Mouse (Mus musculus) cerebellum, adult 2 months (tissue): Measurements from ENCODE around the gene Il22. TPM values are rescaled to one million over a fixed set of nuclear protein-coding genes. Genes with fewer than 3 reads are reported as not detected.
"Not testable (repeated sequence)": the region's sequence is repeated elsewhere in the genome, so short reads cannot be mapped to it uniquely, and the experiment has no call there.

ENCODE experiments used
- DNase-seq, 2 experiments: peaks; one replicate each; pipeline ENCODE4 v3.0.0; 2021
- H3K27ac ChIP-seq: fragments of 200-500 bp; 2 replicates; pipeline ENCODE4 v1.5.1; 2012; ENCODE audit warnings: low read length, control low read depth, inconsistent platforms; ENCODE audit not compliant: insufficient read depth
- H3K27me3 ChIP-seq: fragments of 200-500 bp; 2 replicates; pipeline ENCODE4 v1.6.1; 2012; ENCODE audit warnings: inconsistent platforms, mild to moderate bottlenecking, low read length, moderate library complexity; ENCODE audit not compliant: control insufficient read depth, insufficient read depth
- H3K4me1 ChIP-seq: fragments of 200-500 bp; 2 replicates; pipeline ENCODE4 v1.6.1; 2011; ENCODE audit warnings: low read length; ENCODE audit not compliant: control insufficient read depth, insufficient read depth
- H3K4me3 ChIP-seq: fragments of 200-500 bp; replicated peaks from 2 replicates; pipeline ENCODE3; 2011; ENCODE audit warnings: mild to moderate bottlenecking, low read depth, low read length, control low read depth; ENCODE audit not compliant: insufficient read depth
- CTCF ChIP-seq: fragments of 200-500 bp; IDR thresholded peaks from 2 replicates; pipeline ENCODE4 v1.5.1; 2011; ENCODE audit warnings: low read depth, mild to moderate bottlenecking, control low read depth, low read length, moderate library complexity, borderline replicate concordance; ENCODE audit not compliant: insufficient read depth
- POLR2A ChIP-seq: fragments of 200-500 bp; IDR thresholded peaks from 2 replicates; pipeline ENCODE4 v1.6.1; 2011; ENCODE audit warnings: low read length, control low read depth, borderline replicate concordance; ENCODE audit not compliant: insufficient read depth
- WGBS: fragments of 180-500 bp; shearing (Covaris S2); methylation state at CpG from one replicate; pipeline ENCODE4 v1.1.7; 2018; 5-methylcytosine and 5-hydroxymethylcytosine counted together
- polyA plus RNA-seq: library from polyadenylated mRNA; depleted of rRNA; stranded (reverse); fragments of >200 nt; gene quantifications from 2 replicates; pipeline ENCODE4 v1.2.3, GENCODE M21; 2012; rRNA removed

Gene Il22
- polyA plus RNA-seq: 5.7 and 6.2 TPM in 2 replicates

- no peak for TF ChIP-seq CTCF
- no peak for TF ChIP-seq POLR2A
- H3K27me3 ChIP-seq: no peaks in the 10 kb centered on the region
- no peak for DNase-seq
- H3K27ac ChIP-seq: no peak within 1 kb of the TSS
- 96% methylated on average over 4 of the region's 4 CpGs for WGBS
- no peak within 1 kb of the TSS for H3K4me3 ChIP-seq
- H3K4me1 ChIP-seq: no peaks in the 10 kb centered on the region
These were observed at the start of gene Il22 for GRCm38 (mm10) chr10:118204642-118205041. Gene Il22 (plus strand): TSS chr10:118204942.

- DNase-seq: no peak
- no peaks in the 10 kb centered on the region for H3K27me3 ChIP-seq
- H3K4me1 ChIP-seq: no peaks in the 10 kb centered on the region
- TF ChIP-seq CTCF: no peak
- no peak for TF ChIP-seq POLR2A
- H3K27ac ChIP-seq: no peak overlapping the region
- H3K4me3 ChIP-seq: no peak overlapping the region
These were observed 48.8 kb upstream of the Il22 start for GRCm38 (mm10) chr10:118155932-118156331.

- Histone ChIP-seq H3K4me3 (no peak overlapping the region), H3K27me3 (no peaks in the 10 kb centered on the region), H3K4me1 (no peaks in the 10 kb centered on the region), H3K27ac (no peak overlapping the region)
- TF ChIP-seq CTCF: no peak
- no peak for TF ChIP-seq POLR2A
- DNase-seq: no peak
- WGBS: 50% methylated on average over 2 of the region's 2 CpGs
These were observed 43.6 kb upstream of the Il22 start for GRCm38 (mm10) chr10:118161131-118161530.

GRCm38 (mm10) chr10:118169212-118169611 lies 35.5 kb upstream of the Il22 start:
- Histone ChIP-seq H3K27ac (no peak overlapping the region), H3K27me3 (no peaks in the 10 kb centered on the region), H3K4me3 (no peak overlapping the region), H3K4me1 (no peaks in the 10 kb centered on the region)
- TF ChIP-seq POLR2A (no peak), CTCF (no peak)
- 58% methylated on average over 12 of the region's 12 CpGs for WGBS
- DNase-seq: no peak

GRCm38 (mm10) chr10:118172416-118172815 lies 32.3 kb upstream of the Il22 start:
- Histone ChIP-seq H3K4me3 (no peak overlapping the region), H3K27ac (no peak overlapping the region), H3K4me1 (no peaks in the 10 kb centered on the region), H3K27me3 (no peaks in the 10 kb centered on the region)
- no peak for DNase-seq
- TF ChIP-seq POLR2A: no peak
- no peak for TF ChIP-seq CTCF
- 74% methylated on average over 8 of the region's 8 CpGs for WGBS

- no peak overlapping the region for H3K4me3 ChIP-seq
- H3K4me1 ChIP-seq: no peaks in the 10 kb centered on the region
- DNase-seq: no peak
- H3K27me3 ChIP-seq: no peaks in the 10 kb centered on the region
- 84% methylated on average over 3 of the region's 3 CpGs for WGBS
- H3K27ac ChIP-seq: no peak overlapping the region
- TF ChIP-seq POLR2A (no peak), CTCF (no peak)
These were observed 31.9 kb upstream of the Il22 start for GRCm38 (mm10) chr10:118172876-118173275.

- WGBS: 92% methylated on average over 4 of the region's 4 CpGs
- not testable (repeated sequence) for H3K27ac ChIP-seq, H3K4me1 ChIP-seq, H3K4me3 ChIP-seq, DNase-seq, H3K27me3 ChIP-seq
These were observed 29.2 kb upstream of the Il22 start for GRCm38 (mm10) chr10:118175542-118175941.

- Histone ChIP-seq H3K4me3 (no peak overlapping the region), H3K27ac (no peak overlapping the region), H3K4me1 (no peaks in the 10 kb centered on the region), H3K27me3 (no peaks in the 10 kb centered on the region)
- DNase-seq: no peak
- 62% methylated on average over 10 of the region's 10 CpGs for WGBS
- TF ChIP-seq CTCF: no peak
- TF ChIP-seq POLR2A: no peak
These were observed 26.0 kb upstream of the Il22 start for GRCm38 (mm10) chr10:118178735-118179151.

- Histone ChIP-seq H3K27me3 (no peaks in the 10 kb centered on the region), H3K4me3 (no peak overlapping the region), H3K4me1 (no peaks in the 10 kb centered on the region), H3K27ac (no peak overlapping the region)
- no peak for DNase-seq
- TF ChIP-seq POLR2A: no peak
- TF ChIP-seq CTCF: no peak
- 88% methylated on average over 11 of the region's 11 CpGs for WGBS
These were observed 25.5 kb upstream of the Il22 start for GRCm38 (mm10) chr10:118179265-118179664.

- DNase-seq, H3K4me3 ChIP-seq, H3K27ac ChIP-seq, H3K27me3 ChIP-seq, H3K4me1 ChIP-seq: not testable (repeated sequence)
- WGBS: 19% methylated on average over 3 of the region's 3 CpGs
These were observed 9.6 kb upstream of the Il22 start for GRCm38 (mm10) chr10:118195150-118195549.

GRCm38 (mm10) chr10:118215719-118216393 lies 11.1 kb downstream of the Il22 start:
- H3K4me1 ChIP-seq, H3K27me3 ChIP-seq, DNase-seq, H3K4me3 ChIP-seq, H3K27ac ChIP-seq: not testable (repeated sequence)
- WGBS: 9% methylated on average over 3 of the region's 4 CpGs

- not testable (repeated sequence) for H3K4me1 ChIP-seq, H3K4me3 ChIP-seq, DNase-seq, H3K27ac ChIP-seq, H3K27me3 ChIP-seq
- WGBS: 100% methylated on average over 1 of the region's 2 CpGs
These were observed 22.9 kb downstream of the Il22 start for GRCm38 (mm10) chr10:118227629-118228028.
